Mouse (Mus musculus): ENCODE measurements around the gene Rpn1. TPM values are rescaled to one million over a fixed set of nuclear protein-coding genes. Genes with fewer than 3 reads are reported as not detected.

Gene Rpn1
- polyA plus RNA-seq, 1 experiment from 2014 or later = 173 TPM

DNA sequence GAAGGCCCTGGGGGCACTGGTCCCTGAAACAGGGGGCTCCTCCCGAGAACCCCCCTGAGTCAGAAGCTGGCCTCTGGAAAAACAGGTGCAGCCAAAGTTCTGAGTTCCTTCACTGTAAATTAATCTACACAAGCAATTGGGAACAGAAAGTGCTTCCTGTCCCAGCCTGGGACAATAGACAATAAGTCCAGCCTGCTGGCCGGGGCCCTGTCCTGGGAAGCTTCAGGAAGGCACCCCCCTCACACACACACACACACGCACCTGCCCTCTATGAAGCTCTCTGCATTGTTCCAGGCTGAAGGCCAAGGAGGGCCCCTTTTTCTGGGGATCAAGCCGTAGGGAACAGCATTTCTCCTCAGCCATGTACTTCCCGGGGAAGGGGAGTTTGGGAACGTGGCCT, 49.6 kb downstream of the Rpn1 start:
- Histone ChIP-seq H3K4me1 (ENCODE audit: control insufficient read depth, low read depth, low read length) (peaks cover 6% of the 10 kb centered on the region; the same call in 1 of the 2 replicates), H3K4me3 (ENCODE audit: low read depth, low read length) (no peak overlapping the region), H3K27me3 (ENCODE audit: control insufficient read depth, insufficient read depth, low read depth, low read length) (peaks cover 23% of the 10 kb centered on the region), H3K27ac (ENCODE audit: low read length) (no peak overlapping the region), H3K9me3 (replicated peaks; ENCODE audit: control insufficient read depth, low read length) (no peaks in the 10 kb centered on the region), H3K36me3 (ENCODE audit: control insufficient read depth, insufficient read depth) (no peaks in the 10 kb centered on the region), H3K9ac (ENCODE audit: low read depth, low read length) (no peak overlapping the region), H3K4me2 (ENCODE audit: low read depth, low read length) (no peak overlapping the region)
- ATAC-seq (ENCODE audit: low read depth) = no peak
- 68% methylated on average over 6 of the region's 6 CpGs for WGBS (ENCODE audit: insufficient replicate concordance)

DNA sequence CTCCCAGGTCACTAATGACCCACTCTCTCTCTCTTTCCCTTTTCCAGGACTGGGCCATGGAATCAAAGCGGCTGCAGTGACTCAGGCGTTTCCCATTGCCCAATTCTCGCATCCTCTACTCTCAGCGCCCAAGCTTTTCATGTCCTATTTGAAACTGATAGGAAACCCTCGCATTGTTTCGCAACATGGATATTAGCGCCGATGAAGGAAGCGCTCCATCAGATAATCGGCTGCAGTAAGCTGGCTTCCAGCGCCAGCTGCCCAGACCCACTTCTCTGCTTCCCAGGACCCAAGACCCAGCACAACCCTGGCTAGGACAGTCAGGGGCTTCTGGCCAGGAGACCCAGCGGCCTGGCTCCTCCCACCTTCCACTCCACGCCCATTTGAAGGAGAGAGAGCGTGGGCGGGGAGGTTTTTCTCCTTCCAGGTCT, 51.9 kb downstream of the Rpn1 start:
- H3K9me3 ChIP-seq (replicated peaks; ENCODE audit: control insufficient read depth, low read length) = no peaks in the 10 kb centered on the region
- 0 out of 2 replicates have a peak, but pooled peaks have one; percentile 16 for ATAC-seq (ENCODE audit: low read depth)
- no peak overlapping the region; the same call in 1 of the 2 replicates for H3K4me3 ChIP-seq (ENCODE audit: low read depth, low read length)
- peaks cover 23% of the 10 kb centered on the region for H3K27me3 ChIP-seq (ENCODE audit: control insufficient read depth, insufficient read depth, low read depth, low read length)
- WGBS (ENCODE audit: insufficient replicate concordance) = 2% methylated on average over 15 of the region's 15 CpGs
- no peak overlapping the region for H3K9ac ChIP-seq (ENCODE audit: low read depth, low read length)
- no peak overlapping the region for H3K27ac ChIP-seq (ENCODE audit: low read length)
- H3K4me2 ChIP-seq (ENCODE audit: low read depth, low read length) = peak overlapping the region; percentile 48
- no peaks in the 10 kb centered on the region for H3K36me3 ChIP-seq (ENCODE audit: control insufficient read depth, insufficient read depth)
- peaks cover 6% of the 10 kb centered on the region; the same call in 1 of the 2 replicates for H3K4me1 ChIP-seq (ENCODE audit: control insufficient read depth, low read depth, low read length)

GRCm38 (mm10) chr6:88138485-88138884, 54.2 kb downstream of the Rpn1 start:
- Histone ChIP-seq H3K4me3 (ENCODE audit: low read depth, low read length) (no peak overlapping the region), H3K27me3 (ENCODE audit: control insufficient read depth, insufficient read depth, low read depth, low read length) (peaks cover 16% of the 10 kb centered on the region), H3K9ac (ENCODE audit: low read depth, low read length) (no peak overlapping the region), H3K36me3 (ENCODE audit: control insufficient read depth, insufficient read depth) (no peaks in the 10 kb centered on the region), H3K27ac (ENCODE audit: low read length) (no peak overlapping the region), H3K9me3 (replicated peaks; ENCODE audit: control insufficient read depth, low read length) (no peaks in the 10 kb centered on the region), H3K4me1 (ENCODE audit: control insufficient read depth, low read depth, low read length) (peaks cover 6% of the 10 kb centered on the region; the same call in 1 of the 2 replicates), H3K4me2 (ENCODE audit: low read depth, low read length) (no peak overlapping the region)
- 49% methylated on average over 3 of the region's 3 CpGs for WGBS (ENCODE audit: insufficient replicate concordance)
- no peak for ATAC-seq (ENCODE audit: low read depth)

GRCm38 (mm10) chr6:88140264-88140663, 56.0 kb downstream of the Rpn1 start:
- Histone ChIP-seq H3K4me3 (ENCODE audit: low read depth, low read length) (no peak overlapping the region), H3K9me3 (replicated peaks; ENCODE audit: control insufficient read depth, low read length) (no peaks in the 10 kb centered on the region), H3K36me3 (ENCODE audit: control insufficient read depth, insufficient read depth) (no peaks in the 10 kb centered on the region), H3K9ac (ENCODE audit: low read depth, low read length) (no peak overlapping the region), H3K27me3 (ENCODE audit: control insufficient read depth, insufficient read depth, low read depth, low read length) (peaks cover 16% of the 10 kb centered on the region), H3K4me2 (ENCODE audit: low read depth, low read length) (no peak overlapping the region), H3K27ac (ENCODE audit: low read length) (no peak overlapping the region), H3K4me1 (ENCODE audit: control insufficient read depth, low read depth, low read length) (peaks cover 6% of the 10 kb centered on the region; the same call in 1 of the 2 replicates)
- WGBS (ENCODE audit: insufficient replicate concordance) = 52% methylated on average over 8 of the region's 8 CpGs
- no peak for ATAC-seq (ENCODE audit: low read depth)

DNA sequence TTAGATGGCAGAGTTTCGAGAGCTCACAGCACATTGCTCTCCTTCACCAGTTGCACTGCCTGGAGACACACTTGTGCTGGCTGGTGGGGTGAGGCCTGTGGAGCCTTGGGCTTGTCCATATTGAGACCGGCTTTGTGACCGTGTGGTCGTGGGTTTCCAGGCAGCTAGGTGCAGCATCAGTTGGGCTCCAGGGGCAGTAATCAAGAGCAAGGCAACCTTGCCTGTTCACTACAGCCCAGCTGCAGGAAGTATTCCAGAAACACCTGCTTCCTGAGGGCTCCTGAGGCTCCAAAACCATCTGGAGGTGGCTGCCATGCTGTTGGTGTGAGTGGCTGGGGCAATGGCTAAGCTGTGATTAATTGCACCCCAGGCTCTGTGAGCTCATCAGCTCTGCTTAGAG, 61.5 kb downstream of the Rpn1 start:
- WGBS (ENCODE audit: insufficient replicate concordance) = 55% methylated on average over 4 of the region's 4 CpGs
- ATAC-seq (ENCODE audit: low read depth) = no peak
- Histone ChIP-seq H3K4me3 (ENCODE audit: low read depth, low read length) (no peak overlapping the region), H3K9me3 (replicated peaks; ENCODE audit: control insufficient read depth, low read length) (no peaks in the 10 kb centered on the region), H3K36me3 (ENCODE audit: control insufficient read depth, insufficient read depth) (no peaks in the 10 kb centered on the region), H3K4me2 (ENCODE audit: low read depth, low read length) (no peak overlapping the region), H3K9ac (ENCODE audit: low read depth, low read length) (no peak overlapping the region), H3K27ac (ENCODE audit: low read length) (no peak overlapping the region), H3K4me1 (ENCODE audit: control insufficient read depth, low read depth, low read length) (no peaks in the 10 kb centered on the region), H3K27me3 (ENCODE audit: control insufficient read depth, insufficient read depth, low read depth, low read length) (no peaks in the 10 kb centered on the region)

DNA sequence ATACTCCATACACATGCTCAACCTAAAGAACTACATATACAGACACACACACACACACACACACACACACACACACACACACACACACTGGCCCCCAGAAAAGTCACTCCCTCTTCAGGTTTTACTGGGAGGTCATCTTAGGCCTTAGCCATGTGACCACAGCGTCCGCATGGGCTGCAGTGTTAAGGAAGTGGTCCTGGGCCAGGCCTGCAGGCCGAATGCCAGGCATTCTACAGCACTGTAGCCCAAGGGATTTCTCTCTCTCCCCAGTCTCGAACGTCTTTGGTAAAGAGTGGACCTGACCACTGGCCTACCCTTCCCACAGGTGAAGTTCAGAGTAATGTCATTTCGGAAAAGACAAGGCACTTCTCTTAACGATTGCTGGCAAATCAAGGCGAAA, 62.3 kb downstream of the Rpn1 start:
- no peak for ATAC-seq (ENCODE audit: low read depth)
- Histone ChIP-seq H3K27me3 (ENCODE audit: control insufficient read depth, insufficient read depth, low read depth, low read length) (no peaks in the 10 kb centered on the region), H3K4me3 (ENCODE audit: low read depth, low read length) (no peak overlapping the region), H3K4me1 (ENCODE audit: control insufficient read depth, low read depth, low read length) (no peaks in the 10 kb centered on the region), H3K36me3 (ENCODE audit: control insufficient read depth, insufficient read depth) (no peaks in the 10 kb centered on the region), H3K27ac (ENCODE audit: low read length) (no peak overlapping the region), H3K4me2 (ENCODE audit: low read depth, low read length) (no peak overlapping the region), H3K9me3 (replicated peaks; ENCODE audit: control insufficient read depth, low read length) (no peaks in the 10 kb centered on the region), H3K9ac (ENCODE audit: low read depth, low read length) (no peak overlapping the region)
- WGBS (ENCODE audit: insufficient replicate concordance) = 63% methylated on average over 8 of the region's 8 CpGs

DNA sequence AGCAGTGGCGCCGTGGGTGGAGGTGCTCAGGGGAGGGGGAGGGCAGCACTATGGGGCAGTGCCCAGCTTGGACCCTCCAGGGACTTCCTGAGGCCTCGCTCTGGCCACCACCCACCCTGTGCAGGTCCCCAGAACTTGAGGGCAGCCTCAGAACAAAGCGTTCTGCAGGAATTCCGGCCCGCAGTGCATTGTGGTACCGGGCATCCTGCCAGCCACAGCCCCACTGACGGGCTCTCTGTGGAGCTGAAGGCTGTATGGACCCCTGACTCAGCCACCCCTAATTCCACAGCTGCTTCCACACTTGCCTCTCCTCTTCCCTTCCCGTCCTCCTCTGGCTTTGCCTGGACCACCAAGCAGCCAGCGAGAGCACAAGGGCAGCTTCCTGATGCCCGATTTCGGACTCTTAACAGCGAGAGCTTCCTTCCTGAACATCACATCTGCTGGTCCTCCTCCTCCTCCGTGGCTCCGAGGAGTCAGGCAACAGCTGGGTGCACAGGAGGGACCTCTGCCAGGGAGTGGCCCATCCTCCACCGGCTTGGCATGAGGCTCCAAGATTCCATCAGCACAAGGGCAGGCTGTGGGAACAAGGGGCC, 63.2 kb downstream of the Rpn1 start:
- Histone ChIP-seq H3K4me2 (ENCODE audit: low read depth, low read length) (no peak overlapping the region), H3K9me3 (replicated peaks; ENCODE audit: control insufficient read depth, low read length) (no peaks in the 10 kb centered on the region), H3K27ac (ENCODE audit: low read length) (no peak overlapping the region), H3K4me3 (ENCODE audit: low read depth, low read length) (no peak overlapping the region), H3K9ac (ENCODE audit: low read depth, low read length) (no peak overlapping the region), H3K4me1 (ENCODE audit: control insufficient read depth, low read depth, low read length) (no peaks in the 10 kb centered on the region), H3K36me3 (ENCODE audit: control insufficient read depth, insufficient read depth) (no peaks in the 10 kb centered on the region), H3K27me3 (ENCODE audit: control insufficient read depth, insufficient read depth, low read depth, low read length) (no peaks in the 10 kb centered on the region)
- 51% methylated on average over 16 of the region's 16 CpGs for WGBS (ENCODE audit: insufficient replicate concordance)
- no peak for ATAC-seq (ENCODE audit: low read depth)

DNA sequence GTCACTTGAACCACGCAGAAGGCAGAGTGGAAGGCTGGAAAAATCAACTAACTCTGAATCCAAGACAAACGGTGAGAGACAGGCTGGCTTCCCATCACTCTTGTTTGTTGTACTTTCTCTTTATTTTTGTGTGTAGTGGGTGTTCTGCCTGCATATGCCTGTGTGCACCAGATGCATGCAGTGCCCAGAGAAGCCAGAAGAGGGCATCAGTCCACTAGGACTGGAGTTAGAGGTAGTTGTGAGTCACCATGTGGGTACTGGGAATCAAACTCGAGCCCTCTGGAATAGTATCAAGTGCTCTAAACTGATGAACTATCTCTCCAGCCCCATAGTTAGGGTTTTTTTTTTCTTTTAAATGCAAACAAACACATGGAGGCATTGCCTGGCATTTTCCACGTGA, 67.1 kb downstream of the Rpn1 start:
- no peak overlapping the region for H3K4me3 ChIP-seq (ENCODE audit: low read depth, low read length)
- H3K9ac ChIP-seq (ENCODE audit: low read depth, low read length) = no peak overlapping the region
- WGBS (ENCODE audit: insufficient replicate concordance) = 71% methylated on average over 4 of the region's 4 CpGs
- no peak overlapping the region for H3K27ac ChIP-seq (ENCODE audit: low read length)
- ATAC-seq (ENCODE audit: low read depth) = no peak
- H3K4me2 ChIP-seq (ENCODE audit: low read depth, low read length) = no peak overlapping the region
- H3K36me3 ChIP-seq (ENCODE audit: control insufficient read depth, insufficient read depth) = no peaks in the 10 kb centered on the region
- peaks cover 5% of the 10 kb centered on the region for H3K4me1 ChIP-seq (ENCODE audit: control insufficient read depth, low read depth, low read length)
- H3K9me3 ChIP-seq (replicated peaks; ENCODE audit: control insufficient read depth, low read length) = no peaks in the 10 kb centered on the region
- no peaks in the 10 kb centered on the region for H3K27me3 ChIP-seq (ENCODE audit: control insufficient read depth, insufficient read depth, low read depth, low read length)

- Histone ChIP-seq H3K27me3 (ENCODE audit: control insufficient read depth, insufficient read depth, low read depth, low read length) (no peaks in the 10 kb centered on the region), H3K27ac (ENCODE audit: low read length) (no peak overlapping the region), H3K4me3 (ENCODE audit: low read depth, low read length) (no peak overlapping the region), H3K9me3 (replicated peaks; ENCODE audit: control insufficient read depth, low read length) (no peaks in the 10 kb centered on the region), H3K9ac (ENCODE audit: low read depth, low read length) (no peak overlapping the region), H3K4me1 (ENCODE audit: control insufficient read depth, low read depth, low read length) (peaks cover 5% of the 10 kb centered on the region), H3K4me2 (ENCODE audit: low read depth, low read length) (no peak overlapping the region), H3K36me3 (ENCODE audit: control insufficient read depth, insufficient read depth) (no peaks in the 10 kb centered on the region)
- 0 out of 2 replicates have a peak, but pooled peaks have one; percentile 27 for ATAC-seq (ENCODE audit: low read depth)
- WGBS (ENCODE audit: insufficient replicate concordance) = 43% methylated on average over 14 of the region's 14 CpGs
These were observed 67.9 kb downstream of the Rpn1 start for GRCm38 (mm10) chr6:88152127-88152705.

Measured in liver, embryonic 16.5 days (tissue).